Mouse (Mus musculus) embryonic facial prominence, embryonic 14.5 days (tissue): ENCODE measurements around the gene Khk. TPM values are rescaled to one million over a fixed set of nuclear protein-coding genes. Genes with fewer than 3 reads are reported as not detected.
"Not testable (repeated sequence)": the region's sequence is repeated elsewhere in the genome, so short reads cannot be mapped to it uniquely, and the experiment has no call there.

Experiments used
- ATAC-seq: fragments of 200-750 bp; cut with Nextera tagmentation; 2 replicates; pipeline ENCODE4 v1.8.0; 2017; ENCODE audit warnings: low read depth, moderate number of reproducible peaks, moderate TSS enrichment
- DNase-seq: peaks from one replicate; pipeline ENCODE4 v3.0.0-alpha.2; 2015; ENCODE audit warnings: low spot score
- H3K27ac ChIP-seq: fragments of 300-500 bp; sonication (generic); replicated peaks from 2 replicates; pipeline ENCODE4 v1.5.1; 2014; ENCODE audit warnings: low read depth, mild to moderate bottlenecking, low read length, moderate library complexity
- H3K27me3 ChIP-seq: fragments of 300-500 bp; sonication (generic); replicated peaks from 2 replicates; pipeline ENCODE4 v1.6.1; 2014; ENCODE audit warnings: low read length; ENCODE audit not compliant: control insufficient read depth, insufficient read depth
- H3K36me3 ChIP-seq: fragments of 300-500 bp; sonication (generic); 2 replicates; pipeline ENCODE4 v1.6.1; 2014; ENCODE audit warnings: low read length, mixed read lengths; ENCODE audit not compliant: control insufficient read depth, insufficient read depth
- H3K4me1 ChIP-seq: fragments of 300-500 bp; sonication (generic); 2 replicates; pipeline ENCODE4 v1.6.1; 2014; ENCODE audit warnings: antibody characterized with exemption, low read length; ENCODE audit not compliant: control insufficient read depth, insufficient read depth
- H3K4me2 ChIP-seq: fragments of 300-500 bp; sonication (generic); 2 replicates; pipeline ENCODE4 v1.6.1; 2014; ENCODE audit warnings: low read depth, mild to moderate bottlenecking, low read length, moderate library complexity, mixed read lengths
- H3K4me3 ChIP-seq: fragments of 300-500 bp; sonication (generic); 2 replicates; pipeline ENCODE4 v1.5.1; 2014; ENCODE audit warnings: low read depth, mild to moderate bottlenecking, low read length
- H3K9ac ChIP-seq: fragments of 300-500 bp; sonication (generic); 2 replicates; pipeline ENCODE4 v1.6.1; 2014; ENCODE audit warnings: low read depth, mild to moderate bottlenecking, low read length, moderate library complexity, mixed read lengths
- H3K9me3 ChIP-seq: fragments of 300-500 bp; sonication (generic); 2 replicates; pipeline ENCODE4 v1.6.1; 2016; ENCODE audit warnings: low read length; ENCODE audit not compliant: control insufficient read depth
- WGBS: fragments of 180-500 bp; shearing (Covaris S2); extraction: QIAGEN DNeasy Blood & Tissue Kit; methylation state at CpG from one replicate; pipeline ENCODE4 v1.1.7; 2014; 5-methylcytosine and 5-hydroxymethylcytosine counted together
- polyA plus RNA-seq: library from polyadenylated mRNA; unstranded; fragments of >200 nt; fragmentation: Nextera tagmentation; extraction: Ambion mirVana; gene quantifications from 2 replicates; pipeline ENCODE4 v1.2.1, GENCODE M21; 2014

Gene Khk
- polyA plus RNA-seq: 22.1 and 24.7 TPM in 2 replicates

DNA sequence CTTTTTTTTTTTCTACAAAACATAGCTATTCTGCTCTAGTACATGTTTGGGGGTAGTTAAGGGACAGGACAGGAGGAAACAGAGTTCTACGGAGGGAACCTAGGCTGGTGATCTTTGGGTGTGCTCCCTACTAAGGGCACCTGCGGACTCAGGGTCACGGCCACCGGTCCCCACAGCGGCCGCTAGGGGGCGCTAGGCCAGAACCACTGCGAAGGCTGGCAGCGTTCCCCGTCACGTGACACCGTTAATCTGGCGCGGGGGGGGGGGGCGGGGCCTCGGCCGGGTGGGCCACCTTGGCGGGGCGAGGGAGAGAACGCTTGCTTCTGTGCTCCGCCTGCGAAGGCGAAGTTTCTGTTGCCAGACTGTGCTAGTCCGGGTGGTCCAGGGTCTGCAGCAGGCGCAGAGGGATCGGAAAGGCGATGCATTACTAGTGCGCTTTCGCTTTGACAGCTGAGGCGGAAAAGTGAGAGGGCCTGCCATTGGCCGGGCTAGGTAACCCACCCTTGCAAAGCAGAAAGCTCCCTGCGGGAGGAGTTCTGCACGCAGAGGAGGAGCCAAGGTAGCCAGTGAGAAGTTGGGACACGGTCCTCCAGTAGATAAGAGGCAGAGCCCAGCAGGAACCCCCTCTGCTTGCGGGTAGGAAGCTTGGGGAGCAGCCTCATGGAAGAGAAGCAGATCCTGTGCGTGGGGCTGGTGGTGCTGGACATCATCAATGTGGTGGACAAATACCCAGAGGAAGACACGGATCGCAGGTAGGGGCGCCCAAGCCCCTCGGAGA lies at the start of gene Khk:
Khk (plus strand) TSS at position 176 of the 778 bp plus-strand sequence.
- Histone ChIP-seq H3K4me1 (peaks cover 13% of the 10 kb centered on the region), H3K27ac (peak within 1 kb of the TSS; percentile 83), H3K4me2 (peak within 1 kb of the TSS; percentile 70), H3K4me3 (peak within 1 kb of the TSS; percentile 46), H3K36me3 (peaks cover 43% of the 10 kb centered on the region), H3K9ac (peak within 1 kb of the TSS; percentile 62), H3K9me3 (no peaks in the 10 kb centered on the region), H3K27me3 (no peaks in the 10 kb centered on the region)
- 1% methylated on average over 29 of the region's 40 CpGs for WGBS
- ATAC-seq (peak; percentile 91), DNase-seq (peak; percentile 93)

DNA sequence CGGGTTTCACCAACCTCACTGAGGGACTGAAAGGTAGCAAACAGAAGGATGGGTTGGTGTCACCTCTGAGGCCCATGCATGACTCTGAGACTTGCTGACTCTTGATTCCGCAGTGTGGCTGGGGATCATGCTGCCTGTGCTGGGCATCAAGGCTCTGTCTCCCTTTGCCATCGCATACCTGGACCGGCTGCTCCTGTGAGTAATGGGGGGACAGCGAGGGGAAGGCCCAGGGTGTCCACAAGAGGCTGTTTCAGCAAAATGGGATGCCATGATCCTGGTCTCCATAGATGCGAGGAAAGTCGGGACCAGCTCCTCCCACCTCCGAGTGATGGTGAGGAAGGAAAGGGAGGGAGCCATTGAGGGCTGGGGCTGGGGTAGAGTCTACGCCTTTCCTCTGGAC lies 48.7 kb upstream of the Khk start:
- H3K4me1 ChIP-seq: peaks cover 11% of the 10 kb centered on the region; the same call in 1 of the 2 replicates
- H3K9ac ChIP-seq: no peak overlapping the region
- peaks cover 72% of the 10 kb centered on the region for H3K36me3 ChIP-seq
- H3K4me3 ChIP-seq: no peak overlapping the region
- no peak overlapping the region for H3K27ac ChIP-seq
- H3K9me3 ChIP-seq: no peaks in the 10 kb centered on the region
- no peak overlapping the region for H3K4me2 ChIP-seq
- no peak for DNase-seq
- WGBS: 94% methylated on average over 9 of the region's 9 CpGs
- no peak for ATAC-seq
- no peaks in the 10 kb centered on the region for H3K27me3 ChIP-seq

DNA sequence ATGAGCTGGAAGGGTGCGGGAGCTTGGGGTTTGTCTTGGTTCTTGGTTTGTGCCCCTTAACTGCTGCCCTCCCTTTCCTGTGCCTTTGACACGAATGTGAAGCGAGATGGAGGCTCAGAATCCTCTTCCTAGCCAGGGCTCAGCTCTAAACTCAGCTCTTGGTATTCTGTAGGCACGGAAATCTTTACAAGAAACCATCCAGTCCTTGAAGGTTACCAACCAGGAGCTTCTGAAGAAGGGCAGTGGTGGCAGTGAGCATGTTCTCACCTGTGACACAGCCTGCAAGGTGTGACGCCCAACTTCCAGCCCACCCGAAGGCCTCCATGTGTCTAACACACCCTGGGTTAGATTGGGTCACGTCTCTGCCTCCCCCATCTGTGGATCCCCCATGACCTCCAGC lies 46.9 kb upstream of the Khk start:
- Histone ChIP-seq H3K9ac (no peak overlapping the region), H3K27me3 (no peaks in the 10 kb centered on the region), H3K36me3 (peaks cover 78% of the 10 kb centered on the region), H3K27ac (no peak overlapping the region), H3K4me3 (no peak overlapping the region), H3K9me3 (no peaks in the 10 kb centered on the region), H3K4me1 (peaks cover 5% of the 10 kb centered on the region; the same call in 1 of the 2 replicates), H3K4me2 (no peak overlapping the region)
- ATAC-seq: no peak
- WGBS: 93% methylated on average over 7 of the region's 7 CpGs
- DNase-seq: no peak

DNA sequence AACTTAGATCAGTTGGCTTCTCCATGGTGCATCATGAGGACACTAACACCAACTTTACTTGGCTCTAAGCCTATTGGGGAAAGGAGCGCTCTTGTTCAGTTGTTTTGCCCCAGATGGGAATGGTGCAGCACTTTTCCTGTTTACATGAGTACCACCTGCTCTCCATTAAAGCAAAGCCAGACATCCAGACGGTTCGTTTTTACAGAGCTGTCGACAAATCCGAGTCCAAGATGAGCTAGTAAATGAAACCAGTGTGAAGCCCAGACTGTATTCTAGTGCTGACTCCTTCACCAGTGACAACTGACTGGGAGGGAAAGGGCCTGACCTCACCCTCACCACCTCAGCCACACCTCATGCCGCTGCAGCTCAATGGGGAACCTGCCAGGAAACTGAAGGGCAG lies 42.6 kb upstream of the Khk start:
- H3K27me3 ChIP-seq: no peaks in the 10 kb centered on the region
- H3K9me3 ChIP-seq: no peaks in the 10 kb centered on the region
- no peak overlapping the region for H3K4me3 ChIP-seq
- peak; percentile 79 for DNase-seq
- WGBS: 24% methylated on average over 6 of the region's 6 CpGs
- H3K27ac ChIP-seq: peak overlapping the region; percentile 44
- H3K4me2 ChIP-seq: no peak overlapping the region; the same call in 1 of the 2 replicates
- H3K4me1 ChIP-seq: no peaks in the 10 kb centered on the region
- peaks cover 46% of the 10 kb centered on the region for H3K36me3 ChIP-seq
- peak; percentile 38; the same call in 1 of the 2 replicates for ATAC-seq
- no peak overlapping the region for H3K9ac ChIP-seq

DNA sequence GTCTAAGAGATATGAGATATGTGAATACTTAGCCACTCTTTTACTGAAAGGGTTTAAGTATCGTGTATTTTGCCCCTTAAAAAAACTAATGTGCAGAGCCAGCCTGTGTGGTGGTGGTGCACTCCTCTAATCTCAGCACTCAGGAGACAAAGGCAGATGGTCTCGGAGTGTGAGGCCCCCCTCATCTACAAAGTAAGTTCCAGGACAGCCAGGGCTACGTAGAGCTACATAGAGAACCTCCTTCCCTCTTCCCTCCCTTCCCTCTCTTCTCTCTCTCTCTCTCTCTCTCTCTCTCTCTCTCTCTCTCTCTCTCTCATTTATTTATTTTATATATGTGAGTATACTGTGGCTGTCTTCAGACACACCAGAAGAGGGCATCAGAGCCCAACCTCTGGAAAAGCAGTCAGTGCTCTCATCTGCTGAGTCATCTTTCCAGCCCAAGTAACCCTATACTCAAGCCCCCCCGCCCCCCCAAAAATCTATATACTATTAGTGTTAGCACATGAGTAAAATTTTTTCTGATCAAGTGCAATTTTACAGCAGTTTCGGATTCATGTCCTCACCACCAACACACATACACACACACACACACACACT lies 41.8 kb upstream of the Khk start:
- H3K27me3 ChIP-seq: no peaks in the 10 kb centered on the region
- no peak overlapping the region for H3K4me3 ChIP-seq
- no peak overlapping the region for H3K9ac ChIP-seq
- peak overlapping the region; percentile 44; the same call in 1 of the 2 replicates for H3K27ac ChIP-seq
- no peaks in the 10 kb centered on the region for H3K4me1 ChIP-seq
- peaks cover 37% of the 10 kb centered on the region for H3K36me3 ChIP-seq
- ATAC-seq (no peak), DNase-seq (no peak)
- no peaks in the 10 kb centered on the region for H3K9me3 ChIP-seq
- 71% methylated on average over 5 of the region's 5 CpGs for WGBS
- H3K4me2 ChIP-seq: no peak overlapping the region

DNA sequence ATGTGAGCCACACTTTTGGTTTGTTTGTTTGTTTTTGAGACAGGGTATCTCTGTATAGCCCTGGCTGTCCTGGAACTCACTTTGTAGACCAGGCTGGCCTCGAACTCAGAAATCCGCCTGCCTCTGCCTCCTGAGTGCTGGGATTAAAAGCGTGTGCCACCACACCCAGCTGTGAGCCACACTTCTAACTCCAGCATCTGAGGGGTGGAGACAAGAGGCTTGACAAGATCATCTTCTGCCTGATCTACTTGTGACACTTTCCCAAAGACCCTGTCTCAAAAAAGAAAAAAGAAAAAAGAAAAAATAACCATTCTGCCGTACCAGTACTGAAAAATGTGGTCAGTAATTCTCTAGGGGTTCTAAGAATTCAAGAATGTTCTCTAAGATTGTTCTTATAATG lies 39.4 kb upstream of the Khk start:
- not testable (repeated sequence) for DNase-seq, H3K27me3 ChIP-seq, H3K4me3 ChIP-seq, H3K9ac ChIP-seq, H3K9me3 ChIP-seq, H3K4me1 ChIP-seq, H3K27ac ChIP-seq, H3K4me2 ChIP-seq, ATAC-seq
- peaks cover 13% of the 10 kb centered on the region for H3K36me3 ChIP-seq
- 73% methylated on average over 4 of the region's 4 CpGs for WGBS

DNA sequence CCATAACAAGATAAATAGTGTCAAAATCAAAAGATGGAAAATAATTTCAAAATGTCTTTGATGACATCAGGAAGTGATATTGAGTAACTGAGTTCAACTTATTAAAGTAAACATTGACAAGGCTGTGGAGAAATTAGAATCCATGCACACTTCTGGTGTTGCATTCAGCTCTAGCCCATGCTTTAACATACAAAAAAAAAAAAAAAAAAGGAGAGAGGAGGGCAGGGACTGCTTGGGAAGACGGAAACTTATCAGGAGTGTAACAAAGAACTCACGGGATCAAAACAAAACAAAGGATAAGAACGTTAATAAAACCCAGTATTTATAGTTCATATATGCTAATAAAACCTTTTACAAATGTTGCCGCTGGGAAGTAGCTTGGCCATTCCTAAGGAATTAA lies 35.0 kb upstream of the Khk start:
- Histone ChIP-seq H3K27me3 (no peaks in the 10 kb centered on the region), H3K4me2 (peak overlapping the region; percentile 79; the same call in 1 of the 2 replicates), H3K36me3 (peaks cover 5% of the 10 kb centered on the region), H3K9me3 (no peaks in the 10 kb centered on the region), H3K27ac (peak overlapping the region; percentile 97; the same call in 1 of the 2 replicates), H3K4me1 (peaks cover 12% of the 10 kb centered on the region), H3K9ac (no peak overlapping the region), H3K4me3 (no peak overlapping the region)
- 54% methylated on average over 4 of the region's 4 CpGs for WGBS
- no peak for ATAC-seq
- DNase-seq: no peak

DNA sequence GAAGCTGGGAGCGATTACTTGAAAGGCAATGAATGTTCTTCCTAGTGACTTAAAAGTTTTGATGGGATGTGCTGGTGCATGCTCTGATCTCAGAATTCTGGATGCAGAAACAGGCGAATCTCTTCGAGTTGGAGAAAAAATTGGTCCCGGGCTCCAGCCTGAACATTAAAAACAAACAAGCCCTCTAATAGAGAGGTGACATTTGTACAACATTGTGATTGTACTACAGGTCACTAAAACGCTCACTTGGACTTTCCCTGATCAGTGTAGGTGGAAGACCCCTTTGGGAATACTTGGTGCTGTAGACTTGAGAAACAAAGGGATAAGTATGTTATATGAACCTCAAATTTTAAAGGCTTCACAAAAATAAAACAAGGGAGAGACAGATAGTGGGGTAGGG lies 34.5 kb upstream of the Khk start:
- H3K4me2 ChIP-seq: peak overlapping the region; percentile 79
- H3K9me3 ChIP-seq: no peaks in the 10 kb centered on the region
- DNase-seq (no peak), ATAC-seq (no peak)
- peak overlapping the region; percentile 82 for H3K9ac ChIP-seq
- peaks cover 10% of the 10 kb centered on the region for H3K36me3 ChIP-seq
- 30% methylated on average over 5 of the region's 5 CpGs for WGBS
- H3K27me3 ChIP-seq: no peaks in the 10 kb centered on the region
- peak overlapping the region; percentile 66 for H3K4me3 ChIP-seq
- peak overlapping the region; percentile 97 for H3K27ac ChIP-seq
- peaks cover 12% of the 10 kb centered on the region for H3K4me1 ChIP-seq
